Mouse (Mus musculus) right cerebral cortex, adult 18-20 months (tissue): ENCODE measurements around the gene Dtx3.
A peak's percentile ranks its signal among the peaks of the same experiment; 100 is the strongest.

Source experiments
- DNase-seq: peaks from one replicate; pipeline ENCODE4 v3.0.0; 2022; ENCODE audit warnings: mixed read lengths

Gene Dtx3

DNA sequence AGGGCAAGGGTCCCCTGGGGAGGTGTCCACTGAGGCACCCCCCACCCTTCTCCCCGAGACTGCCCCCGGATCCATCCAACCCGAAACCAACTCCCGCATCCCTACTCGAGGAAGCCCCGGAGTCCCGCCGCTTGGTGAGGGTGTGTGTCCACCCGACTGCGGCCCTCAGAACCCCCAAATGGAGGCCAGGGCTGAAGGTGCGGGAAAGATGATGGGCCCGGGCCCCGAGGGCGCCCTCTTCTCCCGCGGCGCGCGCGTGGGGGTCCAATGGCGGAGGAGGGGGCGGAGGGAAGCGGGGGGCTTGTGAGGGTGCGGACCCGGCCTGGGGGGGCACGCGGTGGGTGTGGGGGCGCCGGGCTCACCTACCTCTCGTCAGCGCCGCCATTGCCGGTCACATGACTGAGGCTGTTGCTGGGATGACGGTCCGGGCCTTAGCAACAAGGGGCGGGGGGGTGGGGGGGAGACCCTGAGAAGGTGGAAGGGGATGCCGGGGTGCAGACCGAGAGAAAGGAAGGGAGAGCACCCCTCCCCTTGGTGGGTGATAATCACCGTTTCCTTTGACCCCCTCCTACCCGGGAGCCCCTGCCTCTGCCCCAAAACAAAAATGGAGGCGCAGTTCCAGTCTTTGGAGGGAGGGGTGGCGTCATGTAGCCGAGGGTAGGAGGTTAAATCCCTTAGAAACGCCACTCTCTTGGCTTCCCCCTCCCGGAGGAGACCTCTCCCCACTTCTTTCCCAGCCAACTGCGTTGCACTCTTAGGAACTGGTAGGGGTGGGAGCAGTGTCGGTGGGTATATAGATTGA lies at the start of gene Dtx3:
TSS of gene Dtx3 (minus strand) at position 401 of the 802 bp plus-strand sequence.
- no peak for DNase-seq

DNA sequence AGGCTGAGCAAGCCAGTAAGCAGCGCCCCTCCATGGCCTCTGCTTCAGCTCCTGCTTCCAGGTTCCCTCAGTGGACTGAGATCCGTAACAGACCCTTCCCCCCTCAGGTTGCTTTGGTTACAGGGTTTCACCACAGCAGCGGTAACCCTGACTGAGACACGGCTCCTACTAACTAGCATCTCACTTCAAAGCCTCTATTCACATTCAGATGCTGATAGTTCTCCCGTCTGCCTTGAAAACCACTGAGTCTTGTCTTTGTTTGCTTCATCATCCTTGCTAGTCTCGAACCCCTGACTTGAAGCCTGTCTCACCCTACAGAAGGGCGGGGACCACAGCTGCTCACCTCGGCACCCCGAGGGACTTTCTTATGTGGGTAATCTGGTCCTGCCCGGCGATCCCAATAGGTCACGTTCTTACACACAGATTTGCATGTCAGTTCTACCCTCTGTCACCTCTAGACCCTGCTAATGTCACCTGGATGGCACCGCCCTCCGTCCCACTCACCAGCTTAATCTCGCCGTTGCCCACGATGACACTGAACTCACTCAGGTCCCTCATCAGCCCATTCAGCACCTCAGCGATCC lies 42.8 kb upstream of the Dtx3 start:
- DNase-seq: no peak

DNA sequence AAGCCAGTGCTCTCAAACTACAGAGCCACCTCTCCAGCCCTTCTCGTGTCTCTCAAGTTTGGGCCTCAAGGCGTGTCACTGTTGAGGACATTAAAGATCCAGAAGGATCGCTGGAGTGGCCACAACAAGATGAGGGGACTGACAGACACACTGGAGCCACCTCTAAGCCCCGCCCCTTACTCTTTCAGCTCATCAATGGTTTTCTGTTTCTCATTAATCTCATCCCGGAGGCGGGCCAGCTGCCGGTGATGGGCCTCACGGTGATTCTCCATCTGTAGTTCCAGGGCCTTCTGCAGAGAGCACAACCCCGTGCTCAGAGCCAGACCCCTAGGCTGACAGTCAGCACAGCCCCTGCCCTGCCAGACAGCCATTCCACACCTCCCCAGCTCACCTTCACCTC lies 41.0 kb upstream of the Dtx3 start:
- DNase-seq: no peak

DNA sequence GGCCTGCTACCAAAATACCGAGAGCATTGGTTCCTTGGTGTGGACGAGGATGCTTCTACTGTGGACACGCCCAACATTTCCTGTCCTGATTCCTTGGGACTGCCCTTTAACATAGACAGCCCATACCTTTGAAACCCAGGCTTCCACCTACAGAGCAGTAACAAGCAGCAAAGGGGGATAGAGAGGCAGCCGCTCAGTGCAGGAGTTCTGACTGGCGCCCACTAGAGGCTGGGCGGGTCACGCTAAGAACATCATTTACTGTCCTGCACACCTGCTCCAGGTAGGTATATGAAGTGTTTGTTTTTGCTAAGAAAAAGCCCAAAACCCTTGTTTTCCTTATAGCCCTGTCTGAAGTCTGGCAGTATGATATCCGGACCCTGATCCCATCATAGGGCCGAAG lies 37.6 kb upstream of the Dtx3 start:
- DNase-seq: no peak

DNA sequence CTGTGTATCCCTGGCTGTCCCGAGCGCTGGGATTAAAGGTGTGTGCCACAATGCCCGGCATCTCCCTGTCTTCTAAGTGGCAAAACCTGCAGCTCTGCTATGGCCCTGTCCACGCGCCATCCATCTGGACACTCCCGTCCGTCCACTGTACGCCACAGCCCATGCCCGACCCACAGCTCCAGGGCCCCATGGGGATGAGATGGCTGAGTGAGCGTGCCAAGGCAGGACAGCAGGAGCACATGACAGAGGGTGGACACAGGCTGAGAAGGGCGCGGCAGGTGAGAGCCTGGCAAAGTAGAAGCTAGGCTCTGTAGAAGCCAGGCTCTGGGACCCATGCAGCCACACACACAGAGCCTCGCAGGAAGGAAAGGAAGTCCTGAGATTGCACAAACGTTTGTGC lies 36.2 kb upstream of the Dtx3 start:
- DNase-seq: no peak

DNA sequence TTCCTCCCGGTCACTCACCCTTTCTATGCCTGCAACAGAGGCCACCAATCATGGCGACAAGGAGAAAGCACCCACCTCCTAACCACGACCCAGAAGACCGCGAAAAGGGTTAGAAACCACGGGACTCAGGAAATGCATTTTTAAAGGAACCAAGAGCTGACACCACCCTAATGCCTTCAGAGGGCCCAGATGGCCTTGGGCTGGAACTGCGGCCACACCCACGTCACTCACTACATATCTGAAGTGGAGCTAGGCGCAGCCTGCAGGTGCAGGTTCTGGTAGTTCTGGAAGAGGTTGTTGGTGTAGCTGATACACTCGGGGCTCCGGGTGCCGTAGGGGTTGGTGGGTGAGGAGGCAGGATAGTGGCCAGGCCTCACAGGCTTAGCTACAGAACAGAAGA lies 35.2 kb upstream of the Dtx3 start:
- no peak for DNase-seq

DNA sequence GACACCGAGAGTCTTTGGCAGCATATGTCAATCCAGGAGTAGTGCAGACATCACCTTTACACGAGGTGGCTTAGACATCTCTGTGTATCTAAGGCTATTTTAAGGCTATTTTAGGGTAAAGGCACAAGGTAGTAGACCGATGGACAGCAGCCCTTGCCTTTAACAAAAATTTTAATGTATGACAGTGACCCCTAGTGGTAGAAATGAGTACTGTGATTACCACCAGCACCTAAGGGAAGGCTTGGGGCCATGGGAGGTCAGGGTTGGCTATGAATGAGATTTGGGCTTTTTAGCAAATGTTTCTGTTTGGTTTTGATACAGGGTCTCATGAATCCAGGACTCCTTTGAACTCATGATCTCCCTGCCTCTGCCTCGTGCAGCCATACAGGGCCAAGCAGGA lies 33.4 kb upstream of the Dtx3 start:
- peak; percentile 56 for DNase-seq

DNA sequence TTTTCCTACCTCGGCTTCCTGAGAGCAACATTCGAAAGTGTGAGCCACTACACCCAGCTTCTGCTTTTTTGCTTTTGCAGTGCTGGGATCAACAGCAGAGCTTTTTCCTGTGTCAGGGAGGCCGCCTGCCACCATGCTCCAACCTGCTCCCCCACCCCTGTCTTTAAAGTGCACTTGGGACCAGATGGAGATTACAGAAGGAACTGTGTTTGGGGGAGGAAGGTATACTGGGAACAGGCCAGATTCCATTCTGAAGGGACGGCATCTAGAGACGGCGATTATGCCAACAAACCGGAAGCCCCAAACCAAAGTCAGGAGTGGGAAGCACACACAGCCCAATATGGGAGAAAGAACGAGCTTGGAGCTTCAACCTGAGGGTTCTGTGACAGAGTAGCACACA lies 31.6 kb upstream of the Dtx3 start:
- DNase-seq: no peak

DNA sequence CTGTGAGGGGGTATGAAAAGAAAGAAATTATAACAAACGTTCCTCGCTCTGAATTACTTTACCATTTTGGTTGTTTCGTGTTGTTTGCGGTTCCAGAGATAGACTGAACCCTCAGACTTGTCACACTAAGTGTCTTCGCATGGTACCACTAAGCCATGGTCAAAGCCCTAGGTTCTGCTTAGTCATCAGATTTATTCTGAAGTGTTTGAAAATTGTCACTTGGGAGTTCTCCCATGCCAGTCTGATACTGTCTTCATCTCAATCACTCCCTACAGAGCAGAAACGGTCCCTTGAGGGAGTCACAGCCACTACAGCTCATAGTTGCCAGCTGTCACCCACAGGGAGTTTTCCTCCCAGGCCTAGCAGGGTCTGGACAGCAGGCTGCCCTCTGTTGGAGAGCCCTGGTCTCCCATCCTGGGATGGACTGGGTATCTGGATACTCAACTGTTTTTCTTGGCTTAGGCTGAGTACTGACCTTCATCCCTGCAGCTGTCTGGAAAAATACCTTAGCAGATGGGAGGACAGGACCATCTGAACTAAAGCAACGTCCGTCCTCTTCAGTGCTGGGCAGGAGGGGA lies 30.9 kb upstream of the Dtx3 start:
- no peak for DNase-seq

DNA sequence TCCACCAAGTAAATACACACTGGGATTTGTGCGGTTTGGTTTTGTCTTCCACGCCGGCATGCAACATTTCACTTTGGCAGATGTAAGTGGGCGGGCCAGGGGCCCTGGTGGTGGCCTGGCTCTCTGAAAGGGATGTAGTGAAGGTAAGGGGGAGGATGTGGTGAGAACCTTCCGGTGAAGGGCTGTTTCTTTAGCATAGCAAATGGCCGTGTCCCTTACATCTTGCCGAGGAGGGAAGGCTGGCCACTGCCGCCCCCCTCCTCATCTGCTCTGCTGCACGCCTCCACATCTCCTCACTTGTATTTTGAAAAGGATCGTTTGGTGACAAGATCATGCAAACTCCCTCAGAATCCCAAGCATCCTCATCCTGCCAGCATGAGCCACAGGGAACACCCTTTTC lies 30.2 kb upstream of the Dtx3 start:
- DNase-seq: peak; percentile 74

DNA sequence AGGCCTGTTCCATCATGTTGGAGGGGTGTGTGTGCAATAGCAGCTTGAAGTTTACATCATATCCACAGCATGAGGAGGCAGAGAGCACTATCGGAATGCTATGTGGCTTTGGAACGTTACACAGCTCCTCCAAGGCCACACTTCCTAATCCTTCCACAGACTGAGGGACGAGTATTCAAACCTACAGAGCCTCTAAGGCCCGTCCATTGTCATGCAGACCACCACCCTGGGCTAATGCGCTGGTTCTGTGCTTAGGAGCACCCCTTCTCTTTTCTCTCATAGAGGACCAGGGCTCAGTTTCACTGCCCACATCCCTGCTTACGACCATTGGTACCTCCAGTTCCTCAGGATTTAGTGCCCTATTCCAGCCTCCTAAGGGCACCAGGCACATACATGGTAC lies 29.7 kb upstream of the Dtx3 start:
- no peak for DNase-seq

DNA sequence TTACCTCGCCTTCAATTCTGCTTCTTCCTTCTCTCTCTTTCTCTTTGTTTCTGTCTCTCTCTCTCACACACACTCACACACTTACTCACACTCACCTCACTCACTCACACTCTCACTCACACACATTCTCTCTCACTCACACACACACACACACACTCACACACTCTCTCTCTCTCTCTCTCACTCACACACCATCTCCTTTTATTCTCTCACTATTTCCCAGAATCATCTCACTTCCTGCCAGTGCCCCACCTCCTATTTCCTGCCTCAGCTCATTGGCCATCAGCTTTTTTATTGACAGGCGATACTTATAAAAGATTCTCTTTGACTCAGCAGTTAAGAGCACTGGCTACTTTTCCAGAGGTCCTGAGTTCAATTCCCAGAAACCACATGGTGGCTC lies 22.8 kb upstream of the Dtx3 start:
- no peak for DNase-seq

DNA sequence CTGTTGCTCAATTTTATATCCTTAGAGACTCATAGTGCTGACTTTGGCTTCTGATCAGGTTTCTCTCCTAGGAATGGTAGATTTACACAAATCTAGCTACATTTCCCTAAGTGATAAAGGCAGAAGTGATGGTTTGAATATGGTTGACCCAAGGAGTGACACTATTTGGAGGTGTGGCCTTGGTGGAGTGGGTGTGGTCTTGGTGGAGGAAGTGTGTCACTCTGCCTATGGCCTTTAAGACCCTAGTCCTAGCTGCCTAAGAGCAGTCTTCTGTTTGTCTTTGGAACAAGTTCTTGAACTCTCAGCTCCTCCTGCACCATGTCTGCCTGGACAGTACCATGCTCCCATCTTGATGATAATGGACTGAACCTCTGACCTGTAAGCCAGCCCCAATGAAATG lies 21.6 kb upstream of the Dtx3 start:
- DNase-seq: no peak

DNA sequence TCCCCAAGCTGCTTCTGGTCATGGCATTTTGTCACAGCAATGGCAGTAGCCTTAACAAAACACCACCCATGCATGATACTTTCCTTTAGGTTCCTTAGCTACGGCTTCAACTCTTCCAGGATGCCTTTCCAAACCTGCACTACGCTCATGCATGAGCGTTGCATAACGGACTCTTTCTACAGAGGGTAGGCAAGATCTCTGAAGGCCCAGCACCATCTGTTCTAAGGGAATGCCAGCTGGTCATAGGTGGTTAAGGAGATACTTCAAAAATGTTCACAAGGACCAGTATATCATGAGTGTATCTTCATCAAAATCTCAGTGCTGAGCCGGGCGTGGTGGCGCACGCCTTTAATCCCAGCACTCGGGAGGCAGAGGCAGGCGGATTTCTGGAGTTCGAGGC lies 20.9 kb upstream of the Dtx3 start:
- peak; percentile 69 for DNase-seq

DNA sequence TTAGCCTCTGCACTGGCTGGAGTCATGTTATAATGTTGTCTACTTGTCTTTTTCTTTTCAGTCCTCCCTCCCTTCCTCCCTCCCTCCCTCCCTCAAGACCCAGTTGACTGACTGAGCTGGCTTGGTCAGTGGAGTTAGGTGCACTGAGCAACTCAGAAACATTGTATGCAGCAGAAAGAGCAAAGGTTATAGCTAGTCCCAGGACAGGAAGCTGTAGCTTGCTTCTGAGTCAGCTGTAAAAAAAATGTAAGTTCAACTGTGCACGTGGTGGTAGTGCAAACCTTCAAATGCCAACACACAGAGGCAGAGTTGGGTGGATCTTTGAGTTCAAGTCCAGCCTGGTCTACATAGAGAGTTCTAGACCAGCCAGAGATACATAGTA lies 18.9 kb upstream of the Dtx3 start:
- DNase-seq: no peak

DNA sequence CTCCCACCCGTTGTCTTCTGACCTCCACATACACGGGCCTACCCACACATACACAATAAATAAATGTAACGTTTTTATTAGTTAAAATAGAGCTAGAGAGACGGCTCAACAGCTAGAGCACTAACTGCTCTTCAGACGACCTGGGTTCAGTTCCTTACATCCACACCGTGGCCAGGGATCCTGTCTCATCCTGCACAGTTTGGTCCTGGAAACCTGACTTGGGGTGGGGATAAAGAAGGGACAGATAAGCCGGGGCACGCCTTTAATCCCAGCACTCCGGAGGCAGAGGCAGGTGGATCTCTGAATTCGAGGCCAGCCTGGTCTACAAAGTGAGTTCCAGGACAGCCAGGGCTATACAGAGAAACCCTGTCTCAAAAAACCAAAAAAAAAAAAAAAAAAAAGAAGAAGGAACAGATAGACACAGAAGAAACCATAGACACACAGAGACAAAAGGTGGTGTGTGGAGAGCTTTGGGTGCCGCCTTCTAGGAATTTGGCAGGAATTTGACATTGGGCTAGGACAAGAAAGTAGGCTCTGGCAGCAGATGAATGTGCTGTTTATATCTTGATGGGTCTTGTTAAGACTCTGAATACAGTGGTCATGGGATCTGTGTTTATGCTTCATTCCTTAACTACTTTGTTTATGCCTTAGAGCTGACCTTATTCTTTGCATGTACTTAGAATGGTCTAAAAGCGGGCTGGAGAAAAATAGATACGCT lies 18.3 kb upstream of the Dtx3 start:
- DNase-seq: no peak

DNA sequence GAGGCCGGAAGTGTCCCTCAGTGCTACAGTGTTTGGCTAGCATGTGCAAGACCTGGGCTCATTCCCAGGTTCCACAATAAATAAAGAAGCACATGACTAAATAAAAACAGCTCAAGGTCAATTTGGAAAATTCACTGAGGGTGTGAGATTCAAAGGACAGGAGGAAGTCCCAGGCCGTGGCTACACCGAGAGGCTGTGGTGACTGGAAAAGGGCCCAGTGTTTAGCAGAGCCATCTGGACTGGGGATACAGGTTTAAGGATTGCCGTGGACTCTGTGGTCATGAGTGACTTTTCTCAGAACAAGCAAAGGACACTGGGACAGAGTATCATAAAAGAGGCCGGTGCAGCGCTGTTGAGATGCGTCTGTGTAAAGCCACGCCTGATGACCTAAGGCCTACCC lies 17.7 kb upstream of the Dtx3 start:
- no peak for DNase-seq

DNA sequence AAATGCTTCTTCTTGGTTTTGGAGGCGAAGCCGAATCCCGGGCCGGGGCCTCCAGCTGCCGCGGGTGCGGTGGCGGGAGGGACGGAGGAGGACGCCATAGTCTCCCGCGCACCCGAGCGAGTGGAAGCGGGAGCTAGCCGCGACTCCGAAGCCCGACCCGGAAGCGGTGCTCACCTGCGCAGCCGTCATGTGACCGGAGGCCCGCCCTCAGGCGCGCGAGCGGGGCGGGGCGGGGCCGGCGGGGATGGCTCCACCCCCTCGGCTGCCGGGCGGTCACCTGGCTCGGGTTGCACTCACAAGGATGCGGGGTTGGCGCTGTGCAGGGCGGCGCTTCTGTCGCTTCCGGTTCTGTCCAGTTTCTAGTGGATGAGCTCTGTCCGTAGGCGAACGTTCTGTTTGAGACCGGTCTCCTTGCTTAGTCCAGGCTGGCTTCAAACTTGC lies 15.9 kb upstream of the Dtx3 start, which contains the start of gene Pip4k2c:
TSS of gene Pip4k2c (minus strand) at position 172 of the 441 bp plus-strand sequence.
- DNase-seq: peak; percentile 95

DNA sequence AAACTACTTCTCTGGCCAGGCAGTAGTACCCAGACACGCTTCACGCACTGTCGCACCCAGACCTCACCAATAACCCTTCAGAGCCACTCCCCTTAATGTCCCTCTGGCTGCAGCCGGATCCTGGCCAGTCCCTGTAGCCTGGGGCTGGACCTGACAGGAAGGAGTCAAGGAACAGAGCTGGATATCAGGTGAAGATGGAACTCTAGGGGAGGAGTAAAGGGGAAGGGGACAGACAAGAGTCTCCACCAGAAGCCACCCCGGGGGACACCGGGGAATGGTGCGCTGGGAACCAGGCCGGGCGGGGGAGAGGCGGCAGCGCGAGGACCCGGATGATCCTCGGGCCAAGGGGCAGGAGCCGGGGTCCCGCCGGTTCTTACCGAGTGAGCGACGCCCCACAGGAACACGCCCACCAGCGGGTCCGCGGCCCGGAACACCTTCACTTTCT lies 15.5 kb upstream of the Dtx3 start:
- no peak for DNase-seq

DNA sequence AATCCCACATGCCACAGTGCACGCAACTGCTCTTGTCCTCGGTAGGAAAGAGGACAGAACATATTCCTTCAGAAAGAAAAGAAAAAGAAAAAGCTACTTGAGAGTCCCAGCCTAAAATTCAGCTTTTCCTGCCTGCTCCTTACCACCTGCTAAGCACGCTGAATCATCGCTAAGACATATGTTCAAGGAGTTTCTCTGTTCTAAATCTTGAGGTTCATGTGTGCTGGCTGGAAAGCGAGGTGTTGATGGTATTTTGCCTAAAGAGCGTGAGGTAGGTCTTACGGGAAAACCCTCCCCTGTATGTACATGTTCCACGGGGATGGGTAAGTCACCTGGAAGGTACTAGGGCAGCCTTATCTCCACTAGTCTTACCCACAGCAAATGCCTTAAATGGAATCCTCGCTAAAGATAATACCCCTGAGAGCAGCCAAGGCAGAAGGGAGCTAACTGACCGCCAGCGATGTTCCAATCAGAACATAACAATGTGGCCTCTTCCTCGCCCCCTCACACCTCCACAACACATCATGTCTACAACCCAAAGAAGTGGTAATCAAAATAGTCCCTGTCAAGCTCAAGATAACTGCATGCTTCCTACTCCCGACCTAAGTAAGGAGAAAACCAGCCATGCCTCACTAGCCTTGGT lies 14.5 kb upstream of the Dtx3 start:
- DNase-seq: no peak

DNA sequence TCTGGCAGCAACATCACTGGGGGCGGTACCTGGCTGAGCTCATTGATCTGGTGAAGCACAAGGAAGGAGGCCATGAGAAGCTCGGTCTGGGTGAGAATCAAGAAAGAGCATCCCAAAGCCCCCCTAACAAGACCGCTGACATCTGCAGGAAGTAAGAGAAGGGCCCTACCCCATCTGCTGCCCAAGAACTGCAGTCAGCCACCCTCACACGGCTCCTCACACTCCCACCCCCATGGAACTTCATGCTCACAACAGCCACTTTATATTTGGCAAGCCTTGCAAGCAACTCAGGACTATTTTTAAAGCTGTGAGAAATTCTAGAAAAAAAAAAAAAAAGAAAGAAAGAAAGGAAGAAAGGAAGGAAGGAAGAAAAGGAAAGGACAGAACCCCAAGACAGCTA lies 13.4 kb upstream of the Dtx3 start:
- peak; percentile 81 for DNase-seq

DNA sequence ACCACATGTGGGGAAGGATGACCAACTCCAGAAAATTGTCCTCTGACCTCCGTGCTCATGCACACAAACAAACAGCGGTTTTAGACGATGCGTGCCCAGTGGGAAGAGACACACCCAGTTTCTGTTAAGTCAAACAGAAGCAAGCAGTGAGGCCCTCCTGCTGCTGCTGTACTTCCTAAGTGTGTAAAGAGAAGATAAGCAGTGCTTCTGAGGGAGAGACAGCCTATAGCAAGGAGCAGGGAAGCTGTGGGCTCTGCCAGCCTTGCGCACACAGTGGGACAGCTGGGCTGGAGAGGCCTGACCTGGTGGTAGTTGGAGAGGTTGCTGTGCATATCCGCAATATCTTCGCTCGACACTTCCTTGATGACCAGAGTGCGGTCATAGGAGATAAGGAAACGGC lies 9.8 kb upstream of the Dtx3 start:
- no peak for DNase-seq

DNA sequence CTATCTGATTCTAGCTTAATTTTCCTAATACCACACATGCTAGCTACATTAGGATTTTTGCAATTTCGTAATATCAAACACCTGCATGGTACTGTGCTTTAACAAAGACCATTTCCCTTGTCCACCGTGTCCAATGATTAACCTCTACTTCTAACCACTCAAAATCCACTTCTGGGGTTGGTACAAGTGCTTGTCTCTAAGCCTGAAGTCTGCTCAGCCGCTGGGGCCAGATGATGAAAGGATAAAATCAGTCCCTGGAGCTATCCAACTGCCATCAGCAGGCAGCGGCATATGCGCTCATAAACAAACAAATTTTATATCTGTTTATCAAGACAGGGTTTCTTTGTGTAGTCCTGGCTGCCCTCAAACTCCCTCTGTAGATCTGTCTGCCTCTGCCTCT lies 9.1 kb upstream of the Dtx3 start:
- DNase-seq: no peak
